Mouse (Mus musculus) heart, adult 8-10 months (tissue): ENCODE results near the gene AC109138.7. TPM values are rescaled to one million over a fixed set of nuclear protein-coding genes. Genes with fewer than 3 reads are reported as not detected.

Experiments used
- DNase-seq: peaks from one replicate; pipeline ENCODE4 v3.0.0; 2022; ENCODE audit warnings: low spot score
- total RNA-seq, 4 experiments: library from RNA; stranded (reverse); gene quantifications; 2 replicates each; pipeline ENCODE4 v1.2.4; 2022

AC109138.7 gene
- total RNA-seq, 4 experiments from 2014 or later, result 0.87 TPM; not detected in 3

GRCm38 (mm10) chr19:4217140-4217539, 3.0 kb downstream of the AC109138.7 start:
- no peak for DNase-seq

DNA sequence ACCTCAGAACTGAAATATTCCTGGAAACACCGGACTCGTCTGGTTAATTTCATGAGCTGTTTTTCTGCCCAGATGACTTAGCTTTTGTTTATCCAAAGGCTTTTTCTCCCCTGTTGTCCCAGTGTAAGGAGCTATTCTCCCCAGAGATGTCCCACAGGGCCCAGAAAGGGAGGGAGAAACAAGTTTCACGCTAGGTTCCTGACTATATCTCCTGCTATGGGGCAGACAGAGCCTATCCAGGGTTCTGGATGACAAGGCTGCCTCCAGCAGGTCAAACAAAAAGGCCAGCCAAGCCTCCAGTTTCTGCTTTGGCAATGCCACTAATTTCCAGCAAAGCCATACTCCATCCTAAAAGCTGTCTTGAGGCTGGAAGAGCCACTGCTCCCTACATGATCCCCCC, 3.7 kb downstream of the AC109138.7 start:
- no peak for DNase-seq

DNA sequence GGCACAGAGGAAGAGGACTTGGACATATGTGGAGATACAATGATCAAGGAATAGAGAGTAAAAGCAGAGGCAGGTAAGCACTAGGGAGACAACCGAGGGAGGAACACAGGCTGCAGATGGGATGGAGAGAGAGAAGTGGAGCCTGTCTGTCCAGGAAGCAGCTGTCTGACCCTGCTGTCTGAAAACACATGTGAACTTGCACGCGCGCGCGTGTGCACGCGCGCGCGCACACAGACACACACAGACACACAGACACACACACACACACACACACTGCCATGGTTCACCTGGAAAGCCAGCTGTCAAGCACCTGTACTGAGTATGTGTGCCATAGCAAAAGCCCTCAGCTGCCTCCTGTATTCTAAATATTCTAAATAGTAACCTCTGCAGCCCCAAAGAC, 4.1 kb downstream of the AC109138.7 start:
- no peak for DNase-seq

- DNase-seq, result no peak
These were observed 4.6 kb downstream of the AC109138.7 start for GRCm38 (mm10) chr19:4218784-4219183.

DNA sequence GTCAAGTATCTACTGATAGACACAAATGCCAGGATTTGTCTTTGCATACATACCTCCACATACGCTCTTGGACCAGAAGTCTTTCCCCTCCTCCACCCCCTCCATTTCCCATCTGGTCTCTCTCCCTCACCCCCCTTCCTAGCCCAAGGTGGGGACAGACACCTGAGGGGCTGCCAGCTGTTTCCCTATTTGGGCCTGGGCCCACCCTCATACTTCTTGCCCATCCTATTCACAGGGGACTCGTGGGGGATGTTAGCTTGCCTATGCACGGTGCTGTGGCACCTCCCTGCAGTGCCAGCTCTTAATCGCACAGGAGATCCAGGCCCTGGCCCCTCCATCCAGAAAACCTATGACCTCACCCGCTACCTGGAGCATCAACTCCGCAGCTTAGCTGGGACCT, 5.8 kb downstream of the AC109138.7 start:
- DNase-seq, result no peak

DNA sequence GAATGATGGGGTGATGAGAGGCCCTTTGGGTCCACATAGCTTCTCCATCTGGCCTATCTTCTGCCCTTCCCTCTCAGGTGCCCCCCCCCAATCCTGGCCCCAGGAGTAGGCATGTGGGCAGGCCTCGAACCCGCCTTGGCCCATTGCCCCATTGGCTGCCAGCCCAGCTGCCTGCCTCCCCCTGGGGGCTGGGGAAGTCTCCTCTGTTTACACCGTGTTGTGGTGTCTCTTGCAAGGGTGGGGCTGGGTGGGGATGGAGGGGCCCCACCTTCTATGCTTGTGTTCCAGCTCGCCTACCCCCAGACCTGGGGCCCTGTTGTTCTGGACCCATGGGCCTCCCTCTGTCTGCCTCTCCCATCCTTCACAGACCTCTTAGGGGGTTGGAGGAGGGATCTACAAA, 6.3 kb downstream of the AC109138.7 start:
- DNase-seq, result no peak

DNA sequence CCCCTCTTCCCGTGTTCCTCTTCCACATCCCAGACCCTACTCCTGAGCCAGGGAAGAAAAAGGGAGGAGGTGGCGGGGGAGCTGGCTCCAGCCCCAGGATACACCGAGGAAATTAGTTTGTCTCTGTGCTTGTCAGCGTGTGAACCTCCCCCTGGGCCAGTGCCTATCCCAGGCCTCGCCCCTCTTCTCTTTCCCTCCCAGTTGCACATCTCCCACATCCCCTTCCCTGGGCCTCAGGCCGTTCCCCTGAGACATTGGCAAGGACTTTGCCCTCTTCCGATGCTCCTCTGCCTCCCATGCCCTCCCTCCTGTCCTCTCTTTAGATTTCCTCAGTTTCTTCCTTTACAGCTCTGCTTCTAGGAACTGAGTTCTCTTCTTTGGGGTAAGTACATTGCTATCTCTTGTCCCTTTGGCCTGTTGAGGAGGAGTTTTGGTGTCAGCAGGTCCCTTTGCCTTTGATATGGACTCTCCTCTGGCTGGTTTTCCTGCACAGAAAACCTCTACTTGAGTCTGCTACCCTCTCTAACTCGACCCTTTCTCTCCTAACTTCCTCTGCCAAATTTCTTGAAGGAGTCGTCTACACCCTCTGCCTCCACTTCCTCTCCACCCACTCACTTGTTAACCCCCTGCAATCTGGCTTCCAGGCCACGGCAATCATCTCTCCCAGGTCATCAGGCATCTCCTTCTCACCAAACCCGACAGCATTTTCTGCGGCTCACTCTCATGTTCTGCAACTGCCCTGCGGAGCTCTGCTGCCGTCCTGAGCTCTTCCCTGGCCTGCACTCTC, 7.0 kb downstream of the AC109138.7 start:
- DNase-seq, result no peak

GRCm38 (mm10) chr19:4222165-4222564, 8.0 kb downstream of the AC109138.7 start:
- no peak for DNase-seq

DNA sequence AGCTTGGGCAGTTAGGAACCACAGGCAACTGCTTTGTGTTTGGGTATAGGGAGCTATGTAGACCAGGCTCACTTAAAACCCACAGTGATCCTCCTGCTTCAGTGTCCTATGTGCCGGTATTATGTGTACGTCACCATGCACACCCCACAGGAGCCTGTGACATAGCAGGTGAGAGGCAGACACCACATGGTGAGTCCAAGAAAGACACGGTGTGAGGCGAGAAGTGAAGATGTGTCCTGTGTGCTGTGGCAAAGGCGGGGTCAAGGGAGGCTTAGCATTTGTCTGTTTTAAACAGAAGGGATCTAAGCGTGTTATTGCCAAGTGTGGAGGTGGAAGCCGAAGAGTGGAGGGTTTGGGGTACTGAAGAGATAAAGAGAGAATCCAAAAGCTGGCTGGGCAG, 12.6 kb downstream of the AC109138.7 start:
- no peak for DNase-seq

- DNase-seq, result no peak
These were observed 13.3 kb downstream of the AC109138.7 start for GRCm38 (mm10) chr19:4227446-4227845.

DNA sequence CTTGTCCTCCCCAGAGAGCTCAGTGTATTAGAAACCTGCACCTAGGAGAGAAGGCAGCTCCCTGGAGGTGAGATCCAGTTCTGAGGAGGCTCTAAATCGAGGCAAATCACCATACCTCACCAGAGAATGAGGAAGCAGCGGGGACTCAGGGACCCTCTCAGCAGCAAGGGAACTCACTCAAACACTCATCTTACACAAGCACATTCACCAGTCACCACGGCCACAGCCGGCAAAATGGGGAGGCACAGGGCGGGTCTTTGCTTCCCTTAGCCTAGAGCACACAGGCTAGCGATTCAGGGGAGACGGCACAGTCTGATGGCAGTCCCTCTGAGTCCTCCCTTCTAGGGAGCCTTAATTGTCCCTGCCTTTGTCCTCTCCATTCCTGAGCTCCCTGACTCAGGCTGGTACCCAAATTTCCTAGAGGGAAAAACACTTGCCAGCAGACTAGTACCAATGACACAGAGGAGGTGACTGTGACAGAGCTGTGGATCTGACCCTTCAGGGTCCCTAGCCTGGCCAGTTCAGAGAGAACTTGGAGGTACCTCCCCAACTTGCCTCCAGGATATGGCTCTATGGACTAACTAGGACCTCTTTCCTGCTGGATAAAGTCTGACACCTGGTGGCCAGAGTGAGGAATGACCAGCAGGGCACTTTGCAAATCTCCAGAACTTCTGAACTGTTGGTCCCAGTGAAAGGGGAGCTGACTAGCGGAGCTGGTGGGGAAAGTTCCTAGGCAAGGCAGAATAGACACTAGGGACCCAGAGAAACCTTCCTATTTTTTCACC, 13.9 kb downstream of the AC109138.7 start:
- DNase-seq, result peak; percentile 86

- no peak for DNase-seq
These were observed 14.7 kb downstream of the AC109138.7 start for GRCm38 (mm10) chr19:4228891-4229290.

DNA sequence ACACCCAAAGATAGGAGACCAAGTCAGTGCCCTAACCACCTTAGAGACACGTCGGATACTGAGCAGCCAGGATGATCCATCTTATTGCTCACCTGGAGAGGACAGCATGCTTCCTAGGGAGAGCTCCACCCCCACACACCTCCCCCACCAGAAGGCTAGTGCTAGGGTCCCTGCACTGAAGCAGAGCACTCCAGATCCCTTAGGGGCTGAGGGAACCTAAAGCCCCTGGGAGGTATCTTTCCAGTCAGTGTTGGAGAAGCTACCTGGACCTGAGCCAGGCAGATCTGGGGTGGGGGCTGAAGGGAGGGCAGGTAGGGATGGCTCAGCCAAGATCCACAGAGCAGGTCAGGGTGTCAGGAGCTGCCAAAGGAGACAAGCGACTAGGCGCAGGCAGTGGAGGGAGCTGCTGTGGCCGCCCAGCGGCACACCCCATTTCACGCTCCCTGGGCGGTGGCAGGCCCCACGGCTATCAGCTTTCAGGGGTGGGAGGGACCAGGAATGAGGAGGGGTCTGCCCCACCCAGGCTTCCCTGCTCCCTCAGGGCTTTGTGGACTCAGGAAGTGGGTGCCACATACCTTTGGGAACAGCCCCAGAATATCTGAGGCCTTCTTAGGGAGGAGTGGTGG, 15.4 kb downstream of the AC109138.7 start:
- no peak for DNase-seq

GRCm38 (mm10) chr19:4230415-4230814, 16.3 kb downstream of the AC109138.7 start:
- DNase-seq, result no peak

GRCm38 (mm10) chr19:4231253-4232185, 17.4 kb downstream of the AC109138.7 start, which contains the start of gene Pold4:
Gene Pold4, plus strand, starts transcription at chr19:4231899.
- peak; percentile 98 for DNase-seq

- DNase-seq, result no peak
These were observed 18.0 kb downstream of the AC109138.7 start for GRCm38 (mm10) chr19:4232186-4232572.

GRCm38 (mm10) chr19:4232651-4233050, 18.5 kb downstream of the AC109138.7 start:
- no peak for DNase-seq

- DNase-seq, result no peak
These were observed 20.4 kb downstream of the AC109138.7 start for GRCm38 (mm10) chr19:4234548-4234947.

GRCm38 (mm10) chr19:4240247-4240668, 26.1 kb downstream of the AC109138.7 start:
- no peak for DNase-seq

- DNase-seq, result no peak
These were observed 28.3 kb downstream of the AC109138.7 start for GRCm38 (mm10) chr19:4242416-4242815.

DNA sequence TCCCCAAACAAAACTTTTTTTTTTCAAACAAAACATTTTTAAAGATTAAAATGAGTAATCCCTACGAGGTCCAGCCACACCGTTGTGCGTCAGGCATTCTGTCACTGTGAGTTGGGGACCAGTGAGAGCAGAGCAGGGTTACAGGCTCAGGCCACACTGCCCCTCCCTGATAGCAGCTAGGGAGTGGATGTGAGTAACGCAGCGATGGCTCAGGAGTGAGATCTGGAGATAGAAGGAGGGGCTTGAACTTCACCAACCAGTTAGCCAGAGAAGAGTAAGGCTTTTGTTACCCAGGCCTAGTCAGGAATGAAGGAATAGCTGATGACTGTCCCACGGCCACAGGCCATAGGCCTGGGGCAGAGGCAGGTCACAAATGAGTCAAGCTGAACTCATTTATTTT, 30.6 kb downstream of the AC109138.7 start:
- DNase-seq, result no peak
